Mouse (Mus musculus) monocyte, adult 59 days (primary cell): ENCODE measurements around the gene Olfr324. TPM values are rescaled to one million over a fixed set of nuclear protein-coding genes. Genes with fewer than 3 reads are reported as not detected.

Experiments used
- total RNA-seq, 2 experiments: library from RNA; stranded (reverse); gene quantifications; one replicate each; pipeline ENCODE4 v1.2.4; 2023

Olfr324 gene
- not detected for total RNA-seq

GRCm38 (mm10) chr11:58594814-58595213 is at the start of gene Olfr324:
Gene Olfr324, plus strand, starts transcription at chr11:58595114.

GRCm38 (mm10) chr11:58546322-58546721 is 48.6 kb upstream of the Olfr324 start, which contains the start of gene Olfr329-ps:
Gene Olfr329-ps, minus strand, starts transcription at chr11:58546422.

DNA sequence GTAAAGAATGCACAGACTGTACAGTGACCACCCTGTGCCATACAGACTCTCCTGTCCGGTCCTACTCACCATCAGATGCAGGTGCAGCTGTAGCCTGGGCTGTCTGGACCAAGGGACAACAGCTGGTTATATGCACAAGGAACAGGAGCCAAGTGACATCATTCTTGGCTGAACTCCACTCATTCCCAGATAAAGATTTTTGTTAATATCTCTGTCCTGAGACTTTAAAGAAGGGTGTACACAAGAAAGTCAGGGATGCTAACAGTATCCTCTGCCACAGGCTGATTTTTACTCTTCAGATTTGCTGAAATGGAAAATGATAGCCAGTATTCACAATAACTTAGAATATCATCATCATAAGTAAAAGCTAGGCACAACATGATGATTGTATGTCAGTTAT is 39.4 kb upstream of the Olfr324 start, which contains the start of gene Olfr328:
Olfr328 (minus strand) TSS at position 101 of the 400 bp plus-strand sequence.

GRCm38 (mm10) chr11:58570405-58570804 is 24.5 kb upstream of the Olfr324 start, which contains the start of gene Olfr224:
Gene Olfr224, minus strand, starts transcription at chr11:58570553.

GRCm38 (mm10) chr11:58577430-58577829 is 17.5 kb upstream of the Olfr324 start, which contains the start of gene Olfr325:
Gene Olfr325, plus strand, starts transcription at chr11:58577730.

DNA sequence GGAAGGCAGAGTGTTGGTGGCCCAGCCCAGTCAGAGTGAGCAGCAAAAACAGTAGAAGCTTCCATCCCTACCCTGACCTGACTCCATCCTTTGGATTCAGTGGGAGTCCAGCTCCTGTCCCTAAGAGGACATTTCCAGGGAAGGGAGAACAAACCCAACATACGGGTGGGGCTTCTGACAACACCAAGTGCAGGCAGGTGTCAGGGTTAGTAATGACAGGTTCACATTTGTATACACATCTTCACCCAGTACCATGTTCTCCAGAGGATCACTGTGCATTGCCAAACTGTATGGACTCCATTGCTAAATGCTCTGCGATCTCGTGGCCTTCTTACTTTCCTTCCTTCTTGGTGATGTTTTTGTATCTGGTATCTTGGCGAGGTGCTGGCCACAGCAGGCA is 21.1 kb downstream of the Olfr324 start, which contains the start of gene 2210407C18Rik:
2210407C18Rik (minus strand) TSS at position 101 of the 400 bp plus-strand sequence.

DNA sequence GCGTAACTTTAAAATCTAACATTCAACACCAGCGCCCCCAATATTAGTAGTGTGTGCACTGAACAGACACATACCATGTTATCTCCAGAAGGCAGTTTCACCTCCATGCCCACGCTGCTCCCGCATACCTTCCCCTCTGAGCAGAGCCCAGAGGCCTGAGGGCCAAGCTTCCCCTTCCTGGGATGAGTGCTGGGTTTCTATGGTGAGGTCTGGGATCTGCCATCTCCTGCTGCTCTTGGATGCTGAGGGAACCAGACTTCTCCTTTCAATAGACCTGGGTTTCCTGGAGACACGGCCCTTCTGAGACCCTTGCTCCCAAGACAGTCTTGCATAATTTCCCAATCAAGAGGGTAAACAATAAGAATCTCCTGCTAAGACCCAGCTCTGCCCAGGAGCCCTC is 35.5 kb downstream of the Olfr324 start, which contains the start of gene Olfr323:
Olfr323 (minus strand) TSS at position 101 of the 400 bp plus-strand sequence.

GRCm38 (mm10) chr11:58640272-58640867 is 45.5 kb downstream of the Olfr324 start, which contains the start of gene Trim58:
Gene Trim58, plus strand, starts transcription at chr11:58640465.

Other genes with a start within 250 kb of the Olfr324 start
- gene Lypd8, start 216.1 kb upstream of the Olfr324 start, total RNA-seq: not detected
- gene 1810065E05Rik, start 174.0 kb upstream of the Olfr324 start, total RNA-seq: not detected
- not detected for gene Gm12253, start 162.6 kb upstream of the Olfr324 start, total RNA-seq
- not detected for gene Lypd9, start 142.2 kb upstream of the Olfr324 start, total RNA-seq
- gene Olfr30, start 132.8 kb upstream of the Olfr324 start, total RNA-seq: not detected
- not detected for gene Olfr332, start 102.6 kb upstream of the Olfr324 start, total RNA-seq
- gene Olfr331, start 92.5 kb upstream of the Olfr324 start, total RNA-seq: not detected
- gene Olfr330, start 60.3 kb upstream of the Olfr324 start, total RNA-seq: not detected
- not detected for gene Olfr329-ps, start 48.7 kb upstream of the Olfr324 start, total RNA-seq
- under 1 TPM in 1 of 2 experiments, not detected in 1; 0.39 TPM for gene Olfr328, start 39.5 kb upstream of the Olfr324 start, total RNA-seq
- not detected for gene Olfr224, start 24.6 kb upstream of the Olfr324 start, total RNA-seq
- gene Olfr325, start 17.4 kb upstream of the Olfr324 start, total RNA-seq: not detected
- gene 2210407C18Rik, start 21.0 kb downstream of the Olfr324 start, total RNA-seq: not detected
- gene Olfr323, start 35.4 kb downstream of the Olfr324 start, total RNA-seq: not detected
- gene Trim58, start 45.4 kb downstream of the Olfr324 start, total RNA-seq: not detected
- not detected for gene Olfr322, start 63.7 kb downstream of the Olfr324 start, total RNA-seq
- gene Olfr320, start 86.0 kb downstream of the Olfr324 start, total RNA-seq: not detected
- not detected for gene Olfr319, start 104.0 kb downstream of the Olfr324 start, total RNA-seq
- gene Olfr318, start 128.9 kb downstream of the Olfr324 start, total RNA-seq: not detected
- gene Olfr317, start 144.1 kb downstream of the Olfr324 start, total RNA-seq: not detected
- not detected for gene Olfr316, start 157.6 kb downstream of the Olfr324 start, total RNA-seq
- gene Olfr315, start 178.1 kb downstream of the Olfr324 start, total RNA-seq: not detected
- gene Olfr314, start 187.8 kb downstream of the Olfr324 start, total RNA-seq: not detected
- not detected for gene Fam183b, start 206.8 kb downstream of the Olfr324 start, total RNA-seq
- gene Olfr313, start 219.9 kb downstream of the Olfr324 start, total RNA-seq: not detected
- not detected for gene Olfr312, start 234.1 kb downstream of the Olfr324 start, total RNA-seq
- not detected for gene Olfr311, start 244.1 kb downstream of the Olfr324 start, total RNA-seq